Mouse (Mus musculus): ENCODE results near the gene Prkg1. TPM values are rescaled to one million over a fixed set of nuclear protein-coding genes. Genes with fewer than 3 reads are reported as not detected.

Gene Prkg1
- total and polyA plus RNA-seq, 3 experiments: 2.2 to 13.6 (median 11.0) TPM

GRCm38 (mm10) chr19:30516771-30517170 is 1248.1 kb downstream of the Prkg1 start:
- Histone ChIP-seq H3K27me3 (ENCODE audit: control insufficient read depth, insufficient read depth, low read length) (no peaks in the 10 kb centered on the region), H3K27ac (no peak overlapping the region), H3K4me1 (ENCODE audit: control insufficient read depth, insufficient read depth, low read length) (no peaks in the 10 kb centered on the region), H3K9ac (ENCODE audit: low read depth, low read length) (no peak overlapping the region), H3K4me3 (no peak overlapping the region), H3K36me3 (ENCODE audit: control insufficient read depth, insufficient read depth, low read length) (no peaks in the 10 kb centered on the region), H3K79me2 (replicated peaks; ENCODE audit: control insufficient read depth, insufficient read depth, low read length) (no peaks in the 10 kb centered on the region)
- intact Hi-C loops (cut with DNase I): no loop called here
- no peak for DNase-seq
- 61% methylated on average over 6 of the region's 6 CpGs for WGBS
- TF ChIP-seq CTCF (IDR thresholded peaks at IDR 0.05) (no peak), EP300 (IDR thresholded peaks at IDR 0.05; ENCODE audit: insufficient read depth, low read depth, low read length) (no peak), POLR2A (IDR thresholded peaks at IDR 0.05; ENCODE audit: insufficient read depth, low read depth, low read length) (no peak)

Other genes starting within 250 kb of the Prkg1 start
- gene A1cf, start 103.7 kb upstream of the Prkg1 start, total RNA-seq (2021): not detected
- gene A1cf, start 103.7 kb upstream of the Prkg1 start, polyA plus RNA-seq (2012; rRNA removed): 0.03 TPM in 1 of 2 replicates, not detected in the other